Mouse (Mus musculus) ZHBTc4 (cell line): ENCODE results near the gene Nos1ap.
A peak's percentile ranks its signal among the peaks of the same experiment; 100 is the strongest.

Experiments used
- DNase-seq: peaks from one replicate; pipeline ENCODE4 v3.0.0-alpha.2; 2011; ENCODE audit warnings: low read depth, low spot score

Nos1ap gene

DNA sequence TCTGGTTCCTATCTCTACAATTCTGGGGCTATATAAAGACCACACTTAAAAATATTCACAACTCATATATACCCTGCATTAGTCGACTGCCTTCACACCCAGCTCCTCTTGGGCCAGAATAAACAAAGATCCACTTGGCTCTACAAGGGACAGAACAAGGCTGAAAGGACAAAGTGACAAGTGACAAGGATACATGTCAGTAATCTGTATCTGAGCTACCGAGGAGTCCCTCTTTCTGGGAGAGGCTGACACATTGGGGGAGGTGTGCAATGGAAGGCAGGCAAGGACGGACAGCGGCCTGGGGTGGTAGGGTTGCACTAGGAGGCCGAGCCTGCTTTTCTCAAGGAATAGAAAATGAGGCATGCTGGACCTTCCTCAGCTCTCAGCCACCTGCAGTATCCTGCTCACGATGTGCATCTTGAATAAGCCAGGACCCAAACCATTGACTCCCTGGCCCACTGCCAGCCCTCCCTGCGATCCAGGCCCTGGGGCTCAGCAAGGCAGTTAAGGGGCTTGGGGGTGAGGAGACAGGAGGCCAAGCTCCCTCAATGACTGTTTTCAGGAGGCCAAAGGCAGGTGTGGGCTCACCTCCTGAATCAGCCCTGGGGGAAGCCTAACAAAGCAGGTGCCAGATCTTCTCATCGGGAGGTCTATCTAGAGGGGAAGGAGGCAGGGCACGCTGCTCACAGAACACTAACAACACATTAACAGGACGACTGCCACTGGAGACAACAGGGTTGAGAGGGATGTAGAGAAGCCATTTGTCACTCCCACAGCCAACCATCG is 87.0 kb downstream of the Nos1ap start:
- no peak for DNase-seq

DNA sequence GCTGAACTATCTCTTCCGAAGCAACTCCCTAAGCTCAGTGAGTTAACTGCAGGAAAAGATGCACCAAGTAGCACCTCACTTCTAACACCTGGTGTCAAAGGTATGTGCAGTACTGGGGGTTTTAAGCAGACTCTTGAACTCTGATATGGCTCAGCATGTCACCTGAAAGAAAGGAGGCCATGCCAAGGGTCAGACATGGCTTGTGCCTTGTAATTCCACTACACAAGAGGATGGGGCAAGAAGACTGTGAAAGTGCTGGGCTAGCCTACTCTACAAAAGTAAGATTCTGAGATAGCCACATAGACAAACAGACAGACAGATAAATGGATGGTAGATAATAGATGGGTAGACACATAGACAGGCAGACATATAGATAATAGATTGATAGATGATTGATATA is 87.7 kb downstream of the Nos1ap start:
- no peak for DNase-seq

DNA sequence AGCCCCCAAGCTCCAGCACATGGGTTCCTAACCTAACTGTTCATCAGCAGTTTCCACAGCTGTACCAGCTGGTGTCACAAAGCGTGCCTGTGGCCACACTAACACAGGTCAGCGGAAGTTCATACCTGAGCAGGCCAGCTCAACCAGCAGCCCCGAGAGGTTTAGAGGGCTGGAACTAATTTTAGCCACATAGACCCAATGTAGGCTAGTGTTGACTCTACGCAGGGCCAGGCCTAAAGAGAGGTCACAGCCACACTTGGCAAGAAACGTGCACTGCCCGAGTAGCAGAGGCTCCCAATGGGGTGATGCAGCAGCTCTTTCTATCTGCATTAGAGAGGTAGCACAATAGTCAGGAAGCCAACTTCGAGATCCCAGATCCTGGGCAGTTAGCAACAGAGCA is 88.1 kb downstream of the Nos1ap start:
- no peak for DNase-seq

DNA sequence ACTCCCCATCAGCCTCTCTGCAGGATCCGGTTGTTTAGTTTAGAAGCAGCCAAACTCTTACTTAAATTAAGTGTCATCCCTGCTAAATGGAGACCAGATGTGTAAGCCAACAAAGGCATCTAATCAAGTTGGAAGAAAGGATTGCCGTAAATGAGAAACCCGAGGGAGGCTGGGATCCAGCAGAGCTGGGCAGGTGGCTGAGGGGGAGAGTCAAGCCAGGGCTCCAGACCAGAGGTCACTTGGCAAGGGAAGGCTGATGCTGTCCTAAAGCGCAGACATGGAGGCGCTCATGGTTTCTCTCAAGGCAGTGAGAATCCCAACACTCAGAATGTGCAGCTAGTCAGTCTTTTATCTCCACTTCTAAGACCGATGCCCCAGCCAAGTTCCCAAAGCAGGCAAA is 89.8 kb downstream of the Nos1ap start:
- DNase-seq = no peak

DNA sequence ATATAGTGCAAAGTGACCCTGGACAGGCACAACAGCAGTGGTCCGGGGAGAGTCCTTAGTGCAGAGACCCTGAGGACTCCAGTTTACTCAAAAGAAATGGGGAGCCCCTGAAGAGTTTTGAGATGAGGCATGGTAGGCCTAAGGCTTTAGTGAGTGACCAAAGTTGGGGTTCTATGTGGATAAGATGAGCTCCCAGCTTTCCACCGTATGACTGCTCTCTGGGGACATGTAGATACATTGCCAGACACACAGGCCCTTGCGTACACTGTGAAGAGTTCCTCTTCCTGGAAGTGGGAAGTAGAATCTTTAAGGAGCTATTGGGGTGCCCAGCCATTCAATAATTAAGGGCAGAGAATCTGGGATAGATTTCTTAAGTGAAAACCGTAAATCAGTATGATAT is 90.2 kb downstream of the Nos1ap start:
- no peak for DNase-seq

DNA sequence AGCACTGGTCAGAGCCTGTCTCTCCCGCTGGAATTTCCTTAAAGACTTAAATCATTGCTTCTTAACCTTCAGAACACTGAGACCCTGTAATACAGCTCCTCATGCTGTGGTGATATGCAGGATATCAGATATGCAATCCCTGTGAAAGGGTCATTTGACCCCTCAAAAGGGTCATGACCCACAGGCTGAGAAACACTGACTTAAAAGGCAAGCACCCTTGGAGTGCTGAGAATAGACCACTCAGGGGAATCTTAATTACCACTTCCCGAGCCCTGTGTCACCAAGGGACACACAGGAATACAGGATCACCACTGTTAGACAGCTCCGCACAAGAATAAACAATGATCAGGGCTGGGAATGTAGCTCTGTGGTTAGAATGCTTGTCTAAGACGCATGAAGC is 91.0 kb downstream of the Nos1ap start:
- no peak for DNase-seq

DNA sequence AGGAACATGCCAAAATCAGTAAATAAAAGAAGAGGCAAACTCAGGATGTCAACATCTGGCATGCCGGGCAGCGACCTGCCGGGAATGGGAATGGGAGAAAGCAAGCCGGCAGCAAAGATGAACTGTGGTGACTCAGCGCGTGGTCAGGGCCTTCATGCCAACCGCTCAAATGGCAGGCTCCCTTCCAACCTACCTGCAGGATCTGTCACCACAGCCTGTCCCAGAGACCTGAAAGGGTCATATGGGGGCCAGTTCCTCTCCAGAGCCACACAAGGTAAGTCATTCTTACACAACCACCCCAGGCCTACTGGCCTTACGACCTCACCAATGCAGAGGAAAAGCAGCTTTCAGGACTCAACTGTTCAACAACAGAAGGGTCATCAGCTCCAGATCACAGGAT is 93.4 kb downstream of the Nos1ap start:
- no peak for DNase-seq

DNA sequence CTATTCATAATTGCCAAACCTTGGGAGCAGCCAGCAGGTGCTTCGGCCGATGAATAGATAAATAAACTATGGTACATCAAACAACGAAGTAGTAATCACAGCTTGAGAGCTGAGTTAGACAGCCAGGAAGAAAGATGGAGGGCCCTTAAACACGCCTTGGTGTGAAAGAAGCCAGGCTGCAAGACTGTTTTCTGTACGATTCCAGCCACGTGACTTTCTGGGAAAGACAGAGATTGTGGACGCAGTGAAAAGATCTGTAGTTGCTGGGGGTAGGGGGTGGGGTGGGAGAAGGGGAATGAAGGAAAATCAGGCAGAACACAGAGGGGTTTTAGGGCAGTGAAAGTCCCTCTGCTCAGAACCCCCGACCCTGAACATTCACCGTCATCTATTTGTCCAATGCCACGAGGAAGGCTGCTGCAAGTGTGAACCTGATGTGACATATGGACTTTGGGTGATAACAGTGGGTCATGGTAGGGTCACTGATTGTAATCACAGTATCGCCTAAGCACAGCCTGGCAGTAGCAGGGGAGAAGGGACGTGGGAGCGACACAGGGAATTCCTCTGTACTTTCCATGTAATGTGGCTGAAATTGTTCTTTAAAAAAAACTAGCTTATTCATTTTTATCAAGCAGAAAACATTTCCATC is 94.0 kb downstream of the Nos1ap start:
- no peak for DNase-seq

DNA sequence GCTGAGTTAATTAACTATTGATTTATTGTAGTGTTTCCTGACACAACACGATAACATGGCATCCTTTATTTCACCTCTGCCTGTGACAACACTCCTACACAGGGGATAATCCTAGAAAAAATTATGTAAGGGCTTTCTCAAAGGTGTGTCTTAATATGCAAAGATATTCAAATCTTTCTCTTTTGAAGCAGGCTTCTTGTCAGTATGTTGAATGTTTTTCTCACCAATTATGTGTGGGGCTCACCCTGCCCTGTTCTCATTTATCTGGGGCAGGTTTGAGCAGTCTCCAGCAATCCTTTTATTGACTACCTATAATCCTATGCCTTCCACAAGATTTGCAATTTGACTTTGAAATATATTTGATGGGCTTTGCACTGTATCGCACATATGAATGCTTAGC is 97.1 kb downstream of the Nos1ap start:
- no peak for DNase-seq

DNA sequence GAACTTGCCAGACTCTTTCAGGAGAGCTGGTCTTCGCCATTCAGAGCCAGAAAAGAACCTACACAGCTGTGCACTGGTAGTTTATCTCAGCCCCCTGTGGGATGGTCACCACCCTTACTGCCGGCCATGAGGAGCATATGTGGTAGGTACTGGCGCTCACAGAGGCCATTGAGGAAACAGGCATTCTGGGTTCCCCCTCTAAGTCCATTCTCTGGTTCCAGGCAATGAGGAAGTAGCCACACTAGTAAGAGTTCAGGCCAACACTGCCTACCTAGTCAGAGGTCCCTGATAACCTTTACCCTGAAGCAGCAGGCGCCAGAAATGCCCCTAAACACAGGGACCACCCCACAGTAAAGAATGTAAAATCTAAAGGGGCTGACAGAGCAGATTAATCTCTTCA is 97.6 kb downstream of the Nos1ap start:
- no peak for DNase-seq

DNA sequence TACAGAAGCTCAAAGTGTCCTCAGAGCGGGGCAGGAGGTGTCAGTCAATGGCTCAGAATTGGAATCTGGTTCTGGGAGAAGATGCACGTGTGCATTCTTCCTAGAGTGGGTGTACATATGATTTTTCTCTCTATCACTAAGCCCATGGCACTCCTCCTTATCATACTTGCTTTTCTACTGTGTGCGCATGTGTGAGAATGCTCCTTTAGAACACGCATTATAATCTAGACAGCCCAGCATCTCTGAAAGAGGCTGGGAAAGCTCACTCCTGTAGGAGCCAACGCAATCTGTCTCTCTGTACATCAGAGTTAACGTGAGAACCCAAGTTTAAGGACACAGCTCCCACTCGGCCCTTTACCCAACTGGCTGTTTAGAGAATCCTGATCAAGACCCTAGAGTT is 99.7 kb downstream of the Nos1ap start:
- no peak for DNase-seq

DNA sequence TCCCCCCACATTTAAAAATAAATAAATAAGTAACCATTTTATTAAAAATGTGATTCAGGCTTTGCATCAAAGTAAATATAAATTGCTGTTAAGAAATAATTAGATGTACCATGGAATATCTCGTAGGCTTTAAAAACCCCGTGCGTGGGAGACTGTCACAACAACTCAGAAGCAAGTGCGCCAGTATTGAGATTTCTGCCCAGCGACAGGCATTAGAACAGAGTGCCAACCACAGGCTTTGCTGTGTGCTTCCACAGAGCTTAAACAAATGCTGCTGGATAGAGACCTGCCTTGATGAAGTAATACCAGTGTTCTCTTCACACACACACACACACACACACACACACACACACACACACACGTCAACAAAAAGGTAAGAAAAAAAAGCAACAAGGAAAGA is 100.2 kb downstream of the Nos1ap start:
- DNase-seq = no peak

DNA sequence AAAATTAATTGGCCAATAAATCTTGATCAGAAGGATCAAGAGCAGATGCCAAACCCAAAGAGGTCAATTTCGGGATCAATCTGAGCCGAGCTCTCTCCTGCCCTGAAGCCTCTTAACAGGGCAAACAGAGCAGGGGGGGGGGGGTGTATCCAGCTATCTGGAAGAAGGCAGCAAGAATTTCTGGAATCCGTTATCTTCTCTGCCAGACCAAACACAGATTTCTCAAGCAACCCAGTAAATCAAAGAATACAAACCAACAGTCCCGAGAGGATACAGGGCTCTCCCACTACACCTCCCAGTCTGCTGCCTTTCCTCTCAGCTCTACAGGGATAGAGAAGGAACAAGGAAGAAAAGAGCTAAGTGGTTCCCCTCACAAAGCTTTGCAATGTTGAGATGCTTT is 104.5 kb downstream of the Nos1ap start:
- DNase-seq = no peak

DNA sequence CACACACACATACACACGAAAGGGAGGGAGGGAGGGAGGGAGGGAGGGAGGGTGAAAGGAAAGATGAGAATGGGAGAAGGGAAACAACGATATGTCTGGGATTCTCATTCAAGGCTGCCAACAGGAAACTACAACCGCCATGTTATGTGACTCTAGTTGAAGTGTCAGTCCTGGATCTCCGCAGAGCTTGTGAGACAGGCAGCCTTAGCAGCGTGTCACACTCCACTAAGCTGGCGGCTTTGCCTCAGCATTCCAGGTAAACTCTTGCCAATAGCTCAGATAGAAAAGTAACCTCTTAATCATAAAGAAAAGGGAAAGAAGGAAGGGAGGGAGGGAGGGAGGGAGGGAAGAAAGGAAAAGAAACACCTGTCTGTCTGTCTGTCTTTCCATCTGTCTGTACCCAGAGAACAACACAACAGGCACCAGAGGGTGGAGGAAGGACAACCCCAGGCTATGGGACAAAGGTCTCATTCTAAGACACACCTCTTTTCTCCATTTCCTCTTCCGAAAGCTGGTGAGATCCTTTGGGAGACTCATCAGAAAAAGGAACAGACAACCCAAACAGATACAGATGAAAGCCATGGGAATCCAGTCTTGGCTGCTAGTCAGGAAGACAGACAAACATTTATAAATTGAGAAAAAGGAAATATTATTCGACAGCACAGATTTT is 107.3 kb downstream of the Nos1ap start:
- DNase-seq = no peak

DNA sequence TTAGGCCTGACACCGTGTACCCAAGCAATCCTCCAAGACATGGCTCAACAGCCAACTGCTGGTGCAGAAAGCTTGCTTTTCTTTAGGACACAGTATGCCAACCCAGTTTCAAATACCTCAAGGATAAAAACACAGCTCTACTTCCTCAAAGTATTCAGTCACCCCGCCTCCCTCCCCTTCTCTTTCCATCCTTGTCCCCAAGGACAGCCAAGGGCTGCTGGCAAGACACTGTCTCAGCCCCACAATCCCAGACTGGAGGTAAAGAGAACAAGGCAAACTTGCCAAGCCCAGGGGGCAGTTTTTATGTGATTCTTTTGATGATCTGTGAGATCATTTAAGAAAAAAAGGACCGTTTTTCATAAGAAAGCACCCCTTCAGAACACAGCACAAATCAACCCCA is 108.6 kb downstream of the Nos1ap start:
- DNase-seq = no peak

DNA sequence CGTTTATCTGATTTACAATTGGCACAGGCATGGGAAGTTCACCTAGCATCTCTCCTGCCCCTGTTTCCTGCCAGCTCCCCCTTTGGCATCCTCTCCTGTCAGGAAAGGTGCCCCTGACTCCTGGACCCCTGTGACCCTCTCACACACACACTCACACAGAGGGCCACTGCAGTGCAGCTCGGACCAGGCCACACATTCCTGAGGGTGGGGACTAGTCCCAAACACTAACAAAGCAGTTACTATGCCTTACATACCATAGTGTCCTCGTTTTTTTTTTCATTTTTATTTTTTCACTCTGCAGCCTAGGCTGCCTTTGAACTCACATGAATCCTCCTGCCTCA is 110.2 kb downstream of the Nos1ap start:
- no peak for DNase-seq

DNA sequence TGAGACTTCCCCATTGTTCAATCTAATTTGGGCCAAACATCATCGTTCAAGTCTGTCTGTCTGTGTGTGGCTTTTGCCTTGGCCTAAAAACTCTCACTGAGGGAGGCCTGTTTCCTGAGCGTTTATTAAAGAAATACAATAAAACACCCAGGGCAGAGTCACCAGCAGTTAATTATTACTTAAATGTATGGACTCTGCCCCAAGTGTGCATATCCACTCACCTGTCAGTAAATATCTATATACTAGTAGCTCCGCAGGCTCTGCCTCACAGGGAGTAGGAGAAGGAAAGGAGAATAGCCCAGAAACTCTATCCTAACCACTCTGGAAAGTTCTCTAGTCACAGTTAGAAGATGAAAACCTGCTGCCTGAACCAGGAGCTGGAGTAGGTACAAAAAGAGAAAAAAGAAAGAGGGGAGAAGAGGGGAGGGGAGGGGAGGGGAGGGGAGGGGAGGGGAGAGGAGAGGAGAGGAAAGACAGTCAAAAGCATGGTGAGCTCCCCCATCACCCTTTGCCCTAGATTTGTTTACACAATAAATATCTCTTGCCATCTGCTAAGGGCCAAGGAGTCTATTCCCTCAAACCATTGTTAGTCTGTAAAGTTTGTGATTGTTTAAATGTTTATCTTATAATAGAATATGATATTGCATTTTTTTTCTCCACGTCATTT is 110.7 kb downstream of the Nos1ap start:
- no peak for DNase-seq

DNA sequence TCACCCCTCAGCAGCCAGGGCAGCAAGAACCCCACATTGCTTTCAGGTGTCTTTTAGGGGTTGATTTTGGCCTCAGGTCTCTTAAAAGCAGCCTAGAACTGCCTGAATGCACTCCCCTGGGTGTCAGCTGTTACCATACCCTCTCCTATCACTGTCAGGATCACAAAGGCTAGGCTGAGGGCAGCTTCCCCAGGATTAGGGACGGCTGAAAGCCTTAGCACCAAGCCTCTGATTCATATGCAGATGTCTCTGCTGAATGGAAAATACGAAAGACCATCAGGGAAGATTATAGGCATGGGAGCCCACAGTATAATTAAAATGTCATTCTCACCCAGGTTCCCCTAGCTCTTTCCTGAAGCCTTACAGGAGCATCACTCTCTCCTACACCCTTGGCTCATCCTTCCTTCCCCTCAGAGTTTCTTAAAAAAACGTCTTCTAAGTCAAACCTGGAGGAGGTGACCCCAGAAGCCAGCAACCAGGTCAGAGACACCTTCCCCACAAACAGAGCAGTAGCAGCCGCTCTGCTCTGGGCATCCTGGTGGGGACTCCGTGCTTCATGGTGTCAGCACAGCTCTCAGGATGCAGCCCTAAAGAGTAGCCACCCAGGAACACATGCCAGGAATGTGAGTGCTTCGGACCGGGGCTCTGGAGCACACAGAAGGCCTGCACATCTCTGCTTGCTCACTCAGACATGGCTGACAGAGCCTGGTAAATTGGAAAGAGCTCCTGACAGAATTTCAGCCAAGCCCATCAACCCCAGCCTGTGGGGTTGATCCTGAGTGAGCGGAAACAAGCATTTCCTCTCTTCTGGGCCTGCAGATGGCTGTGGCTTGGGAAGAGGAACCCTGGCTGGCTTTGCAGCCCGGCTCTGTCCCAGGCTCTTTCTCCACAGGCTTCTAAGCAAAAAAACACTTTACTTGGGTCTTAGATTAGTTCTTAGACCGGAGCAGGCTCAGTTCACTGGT is 111.7 kb downstream of the Nos1ap start:
- peak; percentile 77 for DNase-seq

DNA sequence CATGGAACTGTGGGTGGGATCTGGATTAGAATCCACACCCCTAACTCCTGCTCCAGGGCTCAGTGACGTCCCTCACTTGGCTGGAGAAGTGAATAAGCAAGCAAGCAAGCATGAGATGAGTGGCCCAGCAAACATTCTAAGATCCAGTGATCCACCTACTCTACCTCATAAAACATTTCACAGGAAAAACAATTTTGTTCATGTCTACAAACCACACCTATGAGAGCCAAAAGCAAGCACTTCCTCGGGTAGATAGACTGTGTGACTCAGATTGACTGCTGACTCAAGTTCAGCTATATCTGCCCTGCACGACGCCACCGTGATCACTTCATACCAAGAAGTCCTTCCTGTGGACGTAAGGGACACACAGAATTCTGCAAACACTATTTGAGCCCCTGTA is 116.2 kb downstream of the Nos1ap start:
- DNase-seq = no peak

DNA sequence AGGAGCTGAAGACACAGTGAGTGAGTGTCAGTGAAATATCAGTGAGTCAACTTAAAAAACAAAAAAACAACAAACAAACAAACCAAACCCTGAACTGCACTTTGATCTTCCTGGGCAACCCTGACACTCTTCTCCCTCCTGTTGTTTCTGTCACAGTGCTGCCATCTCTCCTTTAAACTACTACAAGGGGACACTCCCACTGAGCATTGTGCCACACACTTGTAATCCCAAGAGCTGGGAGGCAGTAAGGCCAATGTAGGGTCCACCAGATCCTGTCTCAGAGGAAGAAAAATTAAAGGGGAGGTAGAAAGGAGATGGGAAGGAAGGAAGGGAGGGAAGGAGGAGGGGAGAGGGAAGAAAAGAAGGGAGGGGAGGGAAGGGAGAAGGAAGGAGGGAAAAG is 116.8 kb downstream of the Nos1ap start:
- no peak for DNase-seq
